Mouse (Mus musculus): Measurements from ENCODE around the gene Snx11. TPM values are rescaled to one million over a fixed set of nuclear protein-coding genes. Genes with fewer than 3 reads are reported as not detected.
"Not testable (repeated sequence)": the region's sequence is repeated elsewhere in the genome, so short reads cannot be mapped to it uniquely, and the experiment has no call there.

Gene Snx11
- total and polyA plus RNA-seq, 2 experiments from 2014 or later = 10.2 to 14.8 TPM

DNA sequence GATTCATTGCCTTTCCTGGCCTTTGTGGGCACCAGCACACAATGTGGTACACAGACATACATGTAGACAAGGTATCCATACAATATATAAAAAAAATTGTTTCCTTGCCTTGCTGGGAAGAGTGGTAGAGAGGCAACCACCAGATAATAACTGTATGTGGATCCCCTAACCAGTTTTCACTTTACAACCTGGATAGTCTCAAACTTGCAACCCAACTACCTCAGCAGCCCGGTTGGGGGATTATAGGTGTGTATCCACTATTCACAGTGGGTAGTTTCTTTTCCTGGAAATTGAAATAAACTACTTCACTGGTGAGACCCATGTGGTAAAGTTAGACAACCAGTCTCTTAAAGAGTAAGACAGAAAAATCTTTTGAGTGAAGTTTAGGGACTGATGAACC is 39.1 kb upstream of the Snx11 start:
- 93% methylated on average over 1 of the region's 1 CpGs for WGBS
- DNase-seq (ENCODE audit: low spot score) = no peak
- Histone ChIP-seq H3K9ac (replicated peaks; ENCODE audit: low read depth, low read length) (no peak overlapping the region), H3K9me3 (replicated peaks; ENCODE audit: control insufficient read depth, low read length) (no peaks in the 10 kb centered on the region), H3K27ac (ENCODE audit: low read depth) (no peak overlapping the region), H3K36me3 (replicated peaks; ENCODE audit: control insufficient read depth, insufficient read depth, low read length) (peaks cover 81% of the 10 kb centered on the region), H3K27me3 (ENCODE audit: control insufficient read depth, insufficient read depth, low read length) (no peaks in the 10 kb centered on the region), H3K4me1 (ENCODE audit: control insufficient read depth, insufficient read depth) (no peaks in the 10 kb centered on the region), H3K4me2 (ENCODE audit: low read depth, low read length) (no peak overlapping the region), H3K4me3 (ENCODE audit: low read depth, low read length) (no peak overlapping the region)
- ATAC-seq (ENCODE audit: insufficient read depth, low read depth) = no peak
- no peak for TF ChIP-seq EP300 (IDR thresholded peaks at IDR 0.05; ENCODE audit: low read depth)
- no peak for TF ChIP-seq CTCF (IDR thresholded peaks at IDR 0.05; ENCODE audit: low read depth)

- Histone ChIP-seq H3K9ac (replicated peaks; ENCODE audit: low read depth, low read length) (no peak overlapping the region), H3K4me1 (ENCODE audit: control insufficient read depth, insufficient read depth) (no peaks in the 10 kb centered on the region), H3K4me3 (ENCODE audit: low read depth, low read length) (no peak overlapping the region), H3K27me3 (ENCODE audit: control insufficient read depth, insufficient read depth, low read length) (no peaks in the 10 kb centered on the region), H3K9me3 (replicated peaks; ENCODE audit: control insufficient read depth, low read length) (no peaks in the 10 kb centered on the region), H3K27ac (ENCODE audit: low read depth) (no peak overlapping the region), H3K36me3 (replicated peaks; ENCODE audit: control insufficient read depth, insufficient read depth, low read length) (peaks cover 77% of the 10 kb centered on the region), H3K4me2 (ENCODE audit: low read depth, low read length) (no peak overlapping the region)
- 97% methylated on average over 2 of the region's 2 CpGs for WGBS
- TF ChIP-seq EP300 (IDR thresholded peaks at IDR 0.05; ENCODE audit: low read depth) = no peak
- no peak for TF ChIP-seq CTCF (IDR thresholded peaks at IDR 0.05; ENCODE audit: low read depth)
- no peak for DNase-seq (ENCODE audit: low spot score)
- no peak for ATAC-seq (ENCODE audit: insufficient read depth, low read depth)
Observed at GRCm38 (mm10) chr11:96815895-96816294, 38.5 kb upstream of the Snx11 start.

DNA sequence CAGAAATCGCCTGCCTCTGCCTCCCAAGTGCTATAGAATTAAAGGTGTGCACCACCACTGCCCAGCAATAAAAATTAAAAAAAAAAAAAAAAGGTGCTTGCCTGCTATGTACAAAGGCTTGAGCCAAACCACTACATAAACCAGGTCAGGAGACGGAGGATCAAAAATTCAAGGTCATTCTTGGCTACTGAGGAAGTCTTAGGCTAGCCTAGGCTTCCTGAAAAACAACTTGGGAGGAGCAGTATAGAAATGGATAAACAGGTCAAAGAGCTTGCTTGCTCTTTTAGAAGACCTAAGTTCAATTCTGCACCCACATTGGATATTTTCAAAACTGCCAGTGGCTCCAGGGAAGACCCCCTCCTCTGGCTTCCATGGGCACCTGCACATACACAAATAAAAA is 37.1 kb upstream of the Snx11 start:
- H3K36me3 ChIP-seq (replicated peaks; ENCODE audit: control insufficient read depth, insufficient read depth, low read length) = peaks cover 74% of the 10 kb centered on the region
- H3K27ac ChIP-seq (ENCODE audit: low read depth) = no peak overlapping the region
- DNase-seq (ENCODE audit: low spot score) (no peak), ATAC-seq (ENCODE audit: insufficient read depth, low read depth) (no peak)
- no peak overlapping the region for H3K9ac ChIP-seq (replicated peaks; ENCODE audit: low read depth, low read length)
- no peak overlapping the region for H3K4me3 ChIP-seq (ENCODE audit: low read depth, low read length)
- H3K27me3 ChIP-seq (ENCODE audit: control insufficient read depth, insufficient read depth, low read length) = no peaks in the 10 kb centered on the region
- 69% methylated on average over 2 of the region's 2 CpGs for WGBS
- H3K4me2 ChIP-seq (ENCODE audit: low read depth, low read length) = no peak overlapping the region
- TF ChIP-seq CTCF (IDR thresholded peaks at IDR 0.05; ENCODE audit: low read depth) (no peak), EP300 (IDR thresholded peaks at IDR 0.05; ENCODE audit: low read depth) (no peak)
- H3K9me3 ChIP-seq (replicated peaks; ENCODE audit: control insufficient read depth, low read length) = no peaks in the 10 kb centered on the region
- no peaks in the 10 kb centered on the region for H3K4me1 ChIP-seq (ENCODE audit: control insufficient read depth, insufficient read depth)

DNA sequence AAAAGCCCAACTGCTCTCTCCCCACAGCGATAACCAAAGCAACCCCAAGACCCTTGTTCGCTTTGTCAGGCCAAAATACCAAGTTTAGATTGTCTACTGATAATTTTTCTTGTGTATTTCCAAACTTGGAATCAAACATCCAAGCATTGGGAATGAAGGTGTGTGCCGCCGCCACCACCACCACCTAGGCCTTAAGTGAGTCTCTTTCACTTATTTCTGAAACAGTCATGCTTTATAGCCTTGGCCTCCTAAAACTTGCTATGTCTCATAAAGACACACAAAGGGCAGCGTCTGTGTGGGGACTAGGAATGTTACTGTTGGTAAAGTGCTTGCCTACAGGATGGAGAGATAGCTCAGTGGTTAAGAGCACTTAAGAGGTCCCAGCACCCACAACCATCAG is 36.6 kb upstream of the Snx11 start:
- no peak overlapping the region for H3K9ac ChIP-seq (replicated peaks; ENCODE audit: low read depth, low read length)
- H3K27me3 ChIP-seq (ENCODE audit: control insufficient read depth, insufficient read depth, low read length) = no peaks in the 10 kb centered on the region
- no peak overlapping the region for H3K4me2 ChIP-seq (ENCODE audit: low read depth, low read length)
- H3K4me3 ChIP-seq (ENCODE audit: low read depth, low read length) = no peak overlapping the region
- TF ChIP-seq CTCF (IDR thresholded peaks at IDR 0.05; ENCODE audit: low read depth) (no peak), EP300 (IDR thresholded peaks at IDR 0.05; ENCODE audit: low read depth) (no peak)
- WGBS = 87% methylated on average over 5 of the region's 5 CpGs
- no peaks in the 10 kb centered on the region for H3K4me1 ChIP-seq (ENCODE audit: control insufficient read depth, insufficient read depth)
- H3K36me3 ChIP-seq (replicated peaks; ENCODE audit: control insufficient read depth, insufficient read depth, low read length) = peaks cover 74% of the 10 kb centered on the region
- no peaks in the 10 kb centered on the region for H3K9me3 ChIP-seq (replicated peaks; ENCODE audit: control insufficient read depth, low read length)
- no peak for DNase-seq (ENCODE audit: low spot score)
- H3K27ac ChIP-seq (ENCODE audit: low read depth) = no peak overlapping the region
- ATAC-seq (ENCODE audit: insufficient read depth, low read depth) = no peak

GRCm38 (mm10) chr11:96813455-96813854 is 36.1 kb upstream of the Snx11 start:
- ATAC-seq (ENCODE audit: insufficient read depth, low read depth) (no peak), DNase-seq (ENCODE audit: low spot score) (no peak)
- Histone ChIP-seq H3K9me3 (replicated peaks; ENCODE audit: control insufficient read depth, low read length) (no peaks in the 10 kb centered on the region), H3K4me3 (ENCODE audit: low read depth, low read length) (no peak overlapping the region), H3K27ac (ENCODE audit: low read depth) (no peak overlapping the region), H3K9ac (replicated peaks; ENCODE audit: low read depth, low read length) (no peak overlapping the region), H3K36me3 (replicated peaks; ENCODE audit: control insufficient read depth, insufficient read depth, low read length) (peaks cover 74% of the 10 kb centered on the region), H3K27me3 (ENCODE audit: control insufficient read depth, insufficient read depth, low read length) (no peaks in the 10 kb centered on the region), H3K4me1 (ENCODE audit: control insufficient read depth, insufficient read depth) (no peaks in the 10 kb centered on the region), H3K4me2 (ENCODE audit: low read depth, low read length) (no peak overlapping the region)
- WGBS = 86% methylated on average over 4 of the region's 4 CpGs
- TF ChIP-seq EP300 (IDR thresholded peaks at IDR 0.05; ENCODE audit: low read depth) = no peak
- TF ChIP-seq CTCF (IDR thresholded peaks at IDR 0.05; ENCODE audit: low read depth) = no peak

DNA sequence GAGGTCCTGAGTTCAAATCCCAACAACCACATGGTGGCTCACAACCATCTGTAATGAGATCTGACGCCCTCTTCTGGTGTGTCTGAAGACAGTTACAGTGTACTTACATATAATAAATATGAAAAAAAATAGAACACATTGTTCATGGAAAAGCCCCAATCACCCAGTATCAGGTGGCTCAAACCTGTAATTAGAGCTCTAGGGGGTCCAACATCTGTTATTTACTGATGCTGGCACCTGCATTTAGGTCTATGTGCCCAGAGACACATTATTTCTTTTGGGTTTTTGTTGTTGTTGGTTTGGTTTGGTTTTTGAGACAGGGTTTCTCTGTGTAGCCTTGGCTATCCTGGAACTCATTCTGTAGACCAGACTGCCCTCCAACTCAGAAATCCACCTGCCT is 33.8 kb upstream of the Snx11 start:
- 86% methylated on average over 1 of the region's 1 CpGs for WGBS
- H3K4me2 ChIP-seq (ENCODE audit: low read depth, low read length); H3K9ac ChIP-seq (replicated peaks; ENCODE audit: low read depth, low read length); DNase-seq (ENCODE audit: low spot score); ATAC-seq (ENCODE audit: insufficient read depth, low read depth); H3K4me3 ChIP-seq (ENCODE audit: low read depth, low read length); H3K9me3 ChIP-seq (replicated peaks; ENCODE audit: control insufficient read depth, low read length); H3K27ac ChIP-seq (ENCODE audit: low read depth); H3K4me1 ChIP-seq (ENCODE audit: control insufficient read depth, insufficient read depth); H3K27me3 ChIP-seq (ENCODE audit: control insufficient read depth, insufficient read depth, low read length): not testable (repeated sequence)
- peaks cover 65% of the 10 kb centered on the region for H3K36me3 ChIP-seq (replicated peaks; ENCODE audit: control insufficient read depth, insufficient read depth, low read length)
